Comparison of ENCODE assay signal across 18 mouse cellular contexts in genomic region chr14:60796600-60797322, GRCm38 (mm10). TPM values are rescaled to one million over a fixed set of nuclear protein-coding genes. Genes with fewer than 3 reads are reported as not detected.
A peak's percentile ranks its signal among the peaks of the same experiment; 100 is the strongest.
DNase-seq lines count a peak whose midpoint lies in the region; ATAC-seq and TF ChIP-seq lines count a peak whose summit lies in the region.
"Had no signal": no experiment of that assay in that cellular context is flagged by ENCODE, and none has a peak within 500 bp of the region (broad histone marks: within the 10 kb centered on the region; RNA-seq: fewer than 3 reads in every experiment).

No protein-coding gene starts in this region.

- TF ChIP-seq CTCF in liver, adult 2 months (IDR thresholded peaks at IDR 0.05; ENCODE audit: low read depth, low read length): no peak
- no peak for TF ChIP-seq CTCF in liver, postnatal 0 days (IDR thresholded peaks at IDR 0.05; ENCODE audit: low read depth)

- no peak for TF ChIP-seq POLR2A in liver, adult 2 months (IDR thresholded peaks at IDR 0.05; ENCODE audit: extremely low read depth, insufficient read depth, low read length)

- H3K36me3 ChIP-seq in liver, embryonic 12.5 days: peaks cover 49% of the 10 kb centered on the region
- no peaks in the 10 kb centered on the region for H3K36me3 ChIP-seq in liver, adult 2 months (ENCODE audit: control insufficient read depth, insufficient read depth, low read length)
- peaks cover 16% of the 10 kb centered on the region for H3K36me3 ChIP-seq in liver, embryonic 13.5 days
- peaks cover 7% of the 10 kb centered on the region for H3K36me3 ChIP-seq in liver, postnatal 0 days (replicated peaks; ENCODE audit: insufficient read depth, low read length)

- TF ChIP-seq EP300 in liver, postnatal 0 days (IDR thresholded peaks at IDR 0.05; ENCODE audit: low read depth): no peak

- H3K4me1 ChIP-seq in liver, embryonic 12.5 days: no peaks in the 10 kb centered on the region
- H3K4me1 ChIP-seq in liver, adult 2 months (ENCODE audit: control insufficient read depth, insufficient read depth, low read length): peaks cover 2% of the 10 kb centered on the region
- no peaks in the 10 kb centered on the region; the same call in 1 of the 2 replicates for H3K4me1 ChIP-seq in liver, embryonic 13.5 days (replicated peaks)
- 0 out of 2 replicates have a peak, but pooled peaks cover 5% of the 10 kb centered on the region for H3K4me1 ChIP-seq in liver, postnatal 0 days (ENCODE audit: insufficient read depth)
- H3K4me1 ChIP-seq: forebrain, embryonic 12.5 days; heart, embryonic 12.5 days; hindbrain, embryonic 10.5 days had no signal

- no peak overlapping the region for H3K4me2 ChIP-seq in liver, embryonic 12.5 days
- H3K4me2 ChIP-seq in liver, embryonic 13.5 days: no peak overlapping the region
- H3K4me2 ChIP-seq in liver, postnatal 0 days (ENCODE audit: low read depth, low read length): no peak overlapping the region
- H3K4me2 ChIP-seq: embryonic facial prominence, embryonic 13.5 days; forebrain, embryonic 12.5 days; heart, embryonic 12.5 days; hindbrain, embryonic 14.5 days had no signal

- ATAC-seq in liver, embryonic 12.5 days: no peak
- ATAC-seq in liver, embryonic 13.5 days (ENCODE audit: low read depth): peak; percentile 53
- peak; percentile 68 for ATAC-seq in liver, postnatal 0 days
- no peak for ATAC-seq in megakaryocyte, adult 5-6 weeks (ENCODE audit: poor library complexity, severe bottlenecking)
- ATAC-seq: forebrain, embryonic 16.5 days had no signal

- H3K27ac ChIP-seq in liver, embryonic 12.5 days: no peak overlapping the region
- H3K27ac ChIP-seq in liver, adult 2 months (replicated peaks; ENCODE audit: insufficient read depth, low read depth, low read length): peak overlapping the region; percentile 1
- H3K27ac ChIP-seq in liver, embryonic 13.5 days: no peak overlapping the region
- H3K27ac ChIP-seq in liver, postnatal 0 days (ENCODE audit: low read depth): no peak overlapping the region
- H3K27ac ChIP-seq: embryonic facial prominence, embryonic 13.5 days; forebrain, embryonic 12.5 days; heart, adult 2 months; hindbrain, embryonic 10.5 days; hindbrain, embryonic 14.5 days had no signal

- H3K9me3 ChIP-seq in liver, embryonic 12.5 days (replicated peaks): no peaks in the 10 kb centered on the region
- no peaks in the 10 kb centered on the region for H3K9me3 ChIP-seq in liver, embryonic 13.5 days (replicated peaks)
- no peaks in the 10 kb centered on the region for H3K9me3 ChIP-seq in liver, postnatal 0 days (ENCODE audit: low read length)
- H3K9me3 ChIP-seq: embryonic facial prominence, embryonic 13.5 days; forebrain, embryonic 12.5 days; heart, embryonic 12.5 days; hindbrain, embryonic 10.5 days had no signal

- no peak overlapping the region for H3K9ac ChIP-seq in liver, embryonic 12.5 days
- H3K9ac ChIP-seq in liver, adult 2 months (ENCODE audit: low read depth, low read length): no peak overlapping the region
- no peak overlapping the region for H3K9ac ChIP-seq in liver, embryonic 13.5 days
- H3K9ac ChIP-seq in liver, postnatal 0 days (replicated peaks): no peak overlapping the region
- H3K9ac ChIP-seq: embryonic facial prominence, embryonic 13.5 days; forebrain, embryonic 12.5 days; heart, embryonic 12.5 days; hindbrain, embryonic 14.5 days had no signal

- H3K27me3 ChIP-seq in liver, embryonic 12.5 days (replicated peaks): no peaks in the 10 kb centered on the region
- H3K27me3 ChIP-seq in liver, adult 2 months (ENCODE audit: control insufficient read depth, insufficient read depth, low read length): no peaks in the 10 kb centered on the region
- H3K27me3 ChIP-seq in liver, embryonic 13.5 days: no peaks in the 10 kb centered on the region
- H3K27me3 ChIP-seq in liver, postnatal 0 days (ENCODE audit: insufficient read depth, low read length): no peaks in the 10 kb centered on the region
- H3K27me3 ChIP-seq: embryonic facial prominence, embryonic 13.5 days; forebrain, embryonic 12.5 days; heart, embryonic 12.5 days had no signal

- no peaks in the 10 kb centered on the region for H3K79me2 ChIP-seq in liver, adult 2 months (ENCODE audit: control insufficient read depth, insufficient read depth, low read length)

- no peak overlapping the region for H3K4me3 ChIP-seq in liver, embryonic 12.5 days
- no peak overlapping the region for H3K4me3 ChIP-seq in liver, adult 2 months (ENCODE audit: insufficient read depth, low read depth, low read length)
- H3K4me3 ChIP-seq in liver, embryonic 13.5 days (replicated peaks): no peak overlapping the region
- H3K4me3 ChIP-seq in liver, postnatal 0 days (ENCODE audit: low read depth, low read length): no peak overlapping the region
- H3K4me3 ChIP-seq: embryonic facial prominence, embryonic 13.5 days; forebrain, embryonic 12.5 days; heart, adult 2 months; heart, embryonic 12.5 days; hindbrain, embryonic 10.5 days had no signal

- peak; percentile 22 for DNase-seq in liver
- peak; percentile 96 for DNase-seq in liver, adult 2 months (ENCODE audit: extremely low read depth, low read depth, low spot score)
- DNase-seq in liver, embryonic 13.5 days: no peak
- no peak for DNase-seq in liver, postnatal 0 days
- no peak for DNase-seq in ovary, postnatal 10 days (ENCODE audit: low spot score)
- DNase-seq: adrenal gland, postnatal 10 days; cerebellum, adult 18-20 months; cerebellum, adult 9-11 months; cerebellum, postnatal 36 days; heart, adult 2 months had no signal

- whole genome bisulfite sequencing in liver, embryonic 12.5 days (ENCODE audit: insufficient replicate concordance): 76% methylated on average over 4 of the region's 4 CpGs
- WGBS in liver, adult 2 months: 28% methylated on average over 4 of the region's 4 CpGs
- 72% methylated on average over 4 of the region's 4 CpGs for WGBS in liver, embryonic 13.5 days (ENCODE audit: insufficient replicate concordance)
- 77% methylated on average over 4 of the region's 4 CpGs for WGBS in liver, postnatal 0 days (ENCODE audit: insufficient replicate concordance)

RNA-seq across cellular contexts. Expression of gene Mipep, which starts 12.4 kb away (rescaled TPM):
- 19.2 and 19.9 TPM in 2 replicates for polyA plus RNA-seq in liver, embryonic 12.5 days (2016; fragmentation: Nextera tagmentation; extraction: Ambion mirVana)
- total RNA-seq in liver, adult 2 months (2014; rRNA removed): 26.0 and 30.1 TPM in 2 replicates
- polyA plus RNA-seq in liver, adult 2 months (2012; rRNA removed): 13.9 and 15.2 TPM in 2 replicates
- 13.5 and 16.3 TPM in 2 replicates for polyA plus RNA-seq in liver, embryonic 13.5 days (2015; fragmentation: Nextera tagmentation; extraction: Ambion mirVana)
- polyA plus RNA-seq in liver, postnatal 0 days (2015; fragmentation: Nextera tagmentation; extraction: Ambion mirVana): 5.6 and 6.1 TPM in 2 replicates
- total RNA-seq in megakaryocyte, adult 5-6 weeks (2015): 6.1 and 7.5 TPM in 2 replicates
- total RNA-seq in megakaryocyte, adult 5-6 weeks (2017): 11.4 and 12.0 TPM in 2 replicates

RNA-seq across cellular contexts. Expression of gene C1qtnf9, which starts 28.8 kb away (rescaled TPM):
- 0.08 and 0.17 TPM in 2 replicates for polyA plus RNA-seq in liver, embryonic 12.5 days (2016; fragmentation: Nextera tagmentation; extraction: Ambion mirVana)
- total RNA-seq in liver, adult 2 months (2014; rRNA removed): 0.34 and 0.46 TPM in 2 replicates
- polyA plus RNA-seq in liver, adult 2 months (2012; rRNA removed): 0.07 and 0.24 TPM in 2 replicates
- 0.13 and 0.16 TPM in 2 replicates for polyA plus RNA-seq in liver, embryonic 13.5 days (2015; fragmentation: Nextera tagmentation; extraction: Ambion mirVana)
- polyA plus RNA-seq in liver, postnatal 0 days (2015; fragmentation: Nextera tagmentation; extraction: Ambion mirVana): 0.25 and 0.49 TPM in 2 replicates
- total RNA-seq in megakaryocyte, adult 5-6 weeks (2015): not detected in 2 replicates
- total RNA-seq in megakaryocyte, adult 5-6 weeks (2017): not detected in 2 replicates
- polyA plus RNA-seq: forebrain, embryonic 16.5 days; hindbrain, embryonic 14.5 days had no signal

Comparison
In these comparisons a context has a peak if more than half of its experiments do, and no peak if none do; other contexts are left out.
1. DNase-seq: peak in liver (single experiment) and liver, adult 2 months (single experiment); none in liver, embryonic 13.5 days (single experiment), liver, postnatal 0 days (single experiment) and ovary, postnatal 10 days (single experiment).
2. ATAC-seq: peak in liver, embryonic 13.5 days (single experiment) and liver, postnatal 0 days (single experiment); none in liver, embryonic 12.5 days (single experiment) and megakaryocyte, adult 5-6 weeks (single experiment).